Mouse (Mus musculus) embryonic facial prominence, embryonic 14.5 days (tissue): ENCODE results near the gene Tmem239. TPM values are rescaled to one million over a fixed set of nuclear protein-coding genes. Genes with fewer than 3 reads are reported as not detected.

Experiments used
- ATAC-seq: fragments of 200-750 bp; cut with Nextera tagmentation; 2 replicates; pipeline ENCODE4 v1.8.0; 2017; ENCODE audit warnings: low read depth, moderate number of reproducible peaks, moderate TSS enrichment
- DNase-seq: peaks from one replicate; pipeline ENCODE4 v3.0.0-alpha.2; 2015; ENCODE audit warnings: low spot score
- H3K27ac ChIP-seq: fragments of 300-500 bp; sonication (generic); replicated peaks from 2 replicates; pipeline ENCODE4 v1.5.1; 2014; ENCODE audit warnings: low read depth, mild to moderate bottlenecking, low read length, moderate library complexity
- H3K27me3 ChIP-seq: fragments of 300-500 bp; sonication (generic); replicated peaks from 2 replicates; pipeline ENCODE4 v1.6.1; 2014; ENCODE audit warnings: low read length; ENCODE audit not compliant: control insufficient read depth, insufficient read depth
- H3K36me3 ChIP-seq: fragments of 300-500 bp; sonication (generic); 2 replicates; pipeline ENCODE4 v1.6.1; 2014; ENCODE audit warnings: low read length, mixed read lengths; ENCODE audit not compliant: control insufficient read depth, insufficient read depth
- H3K4me1 ChIP-seq: fragments of 300-500 bp; sonication (generic); 2 replicates; pipeline ENCODE4 v1.6.1; 2014; ENCODE audit warnings: antibody characterized with exemption, low read length; ENCODE audit not compliant: control insufficient read depth, insufficient read depth
- H3K4me2 ChIP-seq: fragments of 300-500 bp; sonication (generic); 2 replicates; pipeline ENCODE4 v1.6.1; 2014; ENCODE audit warnings: low read depth, mild to moderate bottlenecking, low read length, moderate library complexity, mixed read lengths
- H3K4me3 ChIP-seq: fragments of 300-500 bp; sonication (generic); 2 replicates; pipeline ENCODE4 v1.5.1; 2014; ENCODE audit warnings: low read depth, mild to moderate bottlenecking, low read length
- H3K9ac ChIP-seq: fragments of 300-500 bp; sonication (generic); 2 replicates; pipeline ENCODE4 v1.6.1; 2014; ENCODE audit warnings: low read depth, mild to moderate bottlenecking, low read length, moderate library complexity, mixed read lengths
- H3K9me3 ChIP-seq: fragments of 300-500 bp; sonication (generic); 2 replicates; pipeline ENCODE4 v1.6.1; 2016; ENCODE audit warnings: low read length; ENCODE audit not compliant: control insufficient read depth
- WGBS: fragments of 180-500 bp; shearing (Covaris S2); extraction: QIAGEN DNeasy Blood & Tissue Kit; methylation state at CpG from one replicate; pipeline ENCODE4 v1.1.7; 2014; 5-methylcytosine and 5-hydroxymethylcytosine counted together
- polyA plus RNA-seq: library from polyadenylated mRNA; unstranded; fragments of >200 nt; fragmentation: Nextera tagmentation; extraction: Ambion mirVana; gene quantifications from 2 replicates; pipeline ENCODE4 v1.2.1, GENCODE M21; 2014

The Tmem239 gene
- polyA plus RNA-seq, 1 experiment from 2014 or later, result not detected

DNA sequence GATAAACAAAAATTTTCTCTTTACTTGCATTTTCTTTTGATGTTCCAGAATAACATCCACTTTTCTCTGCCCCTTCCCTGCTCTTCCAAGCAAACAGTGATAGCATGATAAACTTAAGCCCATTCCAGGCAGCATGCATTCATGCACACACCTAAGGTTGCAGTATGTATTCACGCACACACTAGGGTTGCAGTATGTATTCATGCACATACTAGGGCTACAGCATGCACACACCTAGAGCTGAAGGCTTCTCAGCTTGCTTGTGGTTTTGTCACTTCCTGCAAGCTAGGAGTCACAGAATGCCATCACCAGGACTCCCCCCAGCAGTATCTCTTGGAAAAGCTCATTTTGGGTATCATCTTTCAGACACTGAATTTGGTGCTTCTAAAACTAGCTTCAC lies 30.5 kb downstream of the Tmem239 start:
- H3K27ac ChIP-seq, result no peak overlapping the region
- peaks cover 45% of the 10 kb centered on the region for H3K36me3 ChIP-seq
- no peak overlapping the region for H3K9ac ChIP-seq
- H3K9me3 ChIP-seq, result no peaks in the 10 kb centered on the region
- DNase-seq, result no peak
- WGBS, result 94% methylated on average over 1 of the region's 1 CpGs
- ATAC-seq, result no peak
- no peak overlapping the region for H3K4me2 ChIP-seq
- H3K27me3 ChIP-seq, result no peaks in the 10 kb centered on the region
- no peaks in the 10 kb centered on the region for H3K4me1 ChIP-seq
- H3K4me3 ChIP-seq, result no peak overlapping the region

DNA sequence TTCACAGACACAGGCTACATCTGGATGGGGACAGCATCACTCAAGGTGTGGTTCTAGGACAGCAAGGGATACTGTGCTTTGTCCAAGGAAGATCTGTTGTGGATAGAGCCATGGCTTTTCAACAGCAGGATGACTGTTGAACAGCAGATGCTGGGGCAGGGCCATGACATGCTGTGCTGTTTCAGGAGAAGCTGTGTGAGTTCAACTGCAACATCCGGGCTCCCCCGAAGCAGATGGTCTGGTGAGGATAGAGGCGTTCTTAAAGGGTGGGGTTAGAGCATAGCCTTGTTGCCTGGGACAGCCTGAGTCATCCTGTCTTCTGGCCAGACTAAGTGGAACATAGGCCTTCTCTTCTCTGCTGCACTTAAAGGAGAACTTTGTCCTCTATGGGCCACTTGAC lies 32.6 kb downstream of the Tmem239 start:
- WGBS, result 100% methylated on average over 3 of the region's 3 CpGs
- ATAC-seq, result no peak
- Histone ChIP-seq H3K36me3 (peaks cover 65% of the 10 kb centered on the region), H3K4me2 (no peak overlapping the region), H3K27me3 (no peaks in the 10 kb centered on the region), H3K9me3 (no peaks in the 10 kb centered on the region), H3K9ac (no peak overlapping the region), H3K27ac (no peak overlapping the region), H3K4me1 (no peaks in the 10 kb centered on the region), H3K4me3 (no peak overlapping the region)
- no peak for DNase-seq

DNA sequence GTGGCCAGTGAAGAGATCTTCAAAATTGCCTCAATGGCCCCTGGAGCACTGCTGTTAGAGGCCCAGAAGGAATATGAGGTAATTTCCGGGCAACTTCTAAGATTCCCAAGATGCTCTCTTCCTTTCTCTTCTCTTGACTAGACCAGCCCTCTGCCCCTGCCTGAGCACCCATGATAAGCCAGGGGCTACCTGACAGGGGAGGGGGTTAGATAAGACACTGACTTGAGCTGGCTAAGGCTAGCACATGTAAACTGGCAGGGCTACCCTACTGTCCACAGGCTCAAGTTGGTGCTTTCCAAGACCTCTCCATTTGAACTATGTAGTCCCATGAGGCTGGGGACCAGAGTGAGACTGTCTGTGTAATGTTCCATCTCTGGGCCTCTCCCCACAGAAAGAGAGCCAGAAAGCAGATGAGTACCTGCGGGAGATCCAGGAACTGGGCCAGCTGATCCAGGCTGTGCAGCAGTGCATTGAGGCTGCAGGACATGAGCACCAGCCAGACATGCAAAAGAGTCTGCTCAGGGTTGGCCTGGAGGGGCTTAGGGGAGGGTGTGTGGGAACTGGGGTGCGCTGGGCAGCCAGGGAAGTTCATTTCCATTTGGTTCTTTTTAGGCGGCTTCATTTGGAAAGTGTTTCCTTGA lies 33.7 kb downstream of the Tmem239 start:
- Histone ChIP-seq H3K9ac (no peak overlapping the region), H3K9me3 (no peaks in the 10 kb centered on the region), H3K4me1 (no peaks in the 10 kb centered on the region), H3K36me3 (peaks cover 74% of the 10 kb centered on the region), H3K27ac (no peak overlapping the region), H3K4me2 (no peak overlapping the region), H3K27me3 (no peaks in the 10 kb centered on the region), H3K4me3 (no peak overlapping the region)
- ATAC-seq (no peak), DNase-seq (no peak)
- 93% methylated on average over 4 of the region's 4 CpGs for WGBS

DNA sequence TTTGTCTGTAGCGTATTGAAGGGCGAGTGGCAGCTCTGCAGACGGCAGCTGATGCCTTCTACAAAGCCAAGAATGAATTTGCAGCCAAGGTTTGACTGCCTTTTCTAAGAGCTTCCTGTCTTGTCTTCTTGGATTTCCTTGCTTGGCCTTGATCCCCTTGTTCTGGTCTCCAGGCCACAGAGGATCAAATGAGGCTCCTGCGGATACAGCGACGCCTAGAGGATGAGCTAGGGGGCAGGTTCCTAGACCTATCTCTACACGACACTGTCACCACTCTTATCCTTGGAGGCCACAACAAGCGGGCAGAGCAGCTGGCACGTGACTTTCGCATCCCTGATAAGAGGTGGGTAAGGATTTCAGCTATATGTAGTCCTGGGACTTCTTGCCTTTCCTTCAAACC lies 35.9 kb downstream of the Tmem239 start:
- Histone ChIP-seq H3K4me3 (no peak overlapping the region), H3K4me1 (no peaks in the 10 kb centered on the region), H3K9me3 (no peaks in the 10 kb centered on the region), H3K36me3 (peaks cover 80% of the 10 kb centered on the region), H3K9ac (no peak overlapping the region), H3K27ac (no peak overlapping the region), H3K27me3 (no peaks in the 10 kb centered on the region), H3K4me2 (no peak overlapping the region)
- ATAC-seq, result no peak
- no peak for DNase-seq
- 90% methylated on average over 10 of the region's 10 CpGs for WGBS

DNA sequence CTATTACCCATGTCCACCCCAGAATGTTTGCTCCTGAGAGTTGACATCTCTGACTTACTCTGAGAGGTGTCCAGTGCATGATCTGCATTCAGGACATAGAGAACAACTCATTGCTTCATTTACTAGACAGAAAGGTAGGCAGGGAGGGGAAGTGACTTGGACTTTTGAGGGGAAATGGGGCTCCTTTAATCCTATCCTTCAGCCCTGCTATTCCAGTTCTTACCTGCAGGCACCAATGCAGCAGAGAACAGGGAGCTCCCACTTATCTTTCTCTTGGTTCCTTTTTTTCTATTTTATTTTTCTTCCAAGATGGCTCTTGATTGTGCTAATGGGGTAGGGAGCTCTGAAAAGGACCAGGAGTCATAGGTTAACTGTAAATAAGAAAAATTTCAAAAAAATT lies 42.2 kb downstream of the Tmem239 start:
- Histone ChIP-seq H3K4me1 (peaks cover 15% of the 10 kb centered on the region), H3K27me3 (no peaks in the 10 kb centered on the region)
- ATAC-seq, result no peak

DNA sequence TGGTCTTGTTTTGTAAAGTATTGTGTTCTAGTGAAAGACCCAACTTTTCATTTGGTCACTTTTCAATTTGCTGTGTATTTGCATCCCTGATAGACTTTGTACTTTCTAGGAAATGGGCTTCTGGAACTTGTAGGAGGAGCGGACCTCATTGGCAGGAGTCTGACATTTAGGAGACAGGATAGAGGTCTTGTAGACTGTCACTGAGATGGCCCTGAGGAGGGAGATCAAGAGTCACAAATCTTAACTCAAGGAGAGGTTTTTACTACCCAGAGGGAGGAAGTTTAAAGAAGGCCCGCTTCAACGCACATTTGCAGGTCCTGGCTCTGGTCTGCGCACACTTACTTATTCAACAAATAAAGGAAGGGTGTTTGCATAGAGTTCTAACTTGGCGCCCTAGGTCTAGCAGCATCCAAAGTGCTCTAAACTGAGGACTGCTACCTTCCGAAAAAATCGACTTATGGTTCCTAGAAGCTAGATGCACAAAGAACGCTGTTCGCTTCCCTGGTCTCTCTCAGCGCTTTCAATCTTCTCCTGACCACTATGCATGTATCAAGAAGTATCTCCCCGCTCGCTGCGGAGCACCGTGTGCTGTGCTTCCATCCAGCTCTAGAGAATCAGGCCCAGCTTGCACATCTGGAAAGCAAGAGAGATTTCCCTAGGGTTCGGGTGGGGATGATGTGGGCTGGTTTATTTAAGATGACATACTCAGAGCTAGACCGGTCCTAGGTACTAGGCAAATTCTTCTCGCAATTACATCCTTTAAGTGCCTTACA lies 42.9 kb downstream of the Tmem239 start:
- 10% methylated on average over 17 of the region's 17 CpGs for WGBS
- Histone ChIP-seq H3K9me3 (no peaks in the 10 kb centered on the region), H3K27me3 (no peaks in the 10 kb centered on the region), H3K36me3 (peaks cover 11% of the 10 kb centered on the region; the same call in 1 of the 2 replicates), H3K4me3 (peak overlapping the region; percentile 65), H3K4me2 (peak overlapping the region; percentile 75), H3K27ac (peak overlapping the region; percentile 84; the same call in 1 of the 2 replicates), H3K4me1 (peaks cover 15% of the 10 kb centered on the region), H3K9ac (peak overlapping the region; percentile 85)
- DNase-seq (peak; percentile 62), ATAC-seq (peak; percentile 19; the same call in 1 of the 2 replicates)

More for the DNA sequence above, 42.2 kb downstream of the Tmem239 start:
- H3K27ac ChIP-seq, result no peak overlapping the region
- no peak overlapping the region for H3K9ac ChIP-seq
- H3K4me2 ChIP-seq, result no peak overlapping the region
- peaks cover 19% of the 10 kb centered on the region for H3K36me3 ChIP-seq
- no peak overlapping the region for H3K4me3 ChIP-seq
- DNase-seq, result no peak
- H3K9me3 ChIP-seq, result no peaks in the 10 kb centered on the region

DNA sequence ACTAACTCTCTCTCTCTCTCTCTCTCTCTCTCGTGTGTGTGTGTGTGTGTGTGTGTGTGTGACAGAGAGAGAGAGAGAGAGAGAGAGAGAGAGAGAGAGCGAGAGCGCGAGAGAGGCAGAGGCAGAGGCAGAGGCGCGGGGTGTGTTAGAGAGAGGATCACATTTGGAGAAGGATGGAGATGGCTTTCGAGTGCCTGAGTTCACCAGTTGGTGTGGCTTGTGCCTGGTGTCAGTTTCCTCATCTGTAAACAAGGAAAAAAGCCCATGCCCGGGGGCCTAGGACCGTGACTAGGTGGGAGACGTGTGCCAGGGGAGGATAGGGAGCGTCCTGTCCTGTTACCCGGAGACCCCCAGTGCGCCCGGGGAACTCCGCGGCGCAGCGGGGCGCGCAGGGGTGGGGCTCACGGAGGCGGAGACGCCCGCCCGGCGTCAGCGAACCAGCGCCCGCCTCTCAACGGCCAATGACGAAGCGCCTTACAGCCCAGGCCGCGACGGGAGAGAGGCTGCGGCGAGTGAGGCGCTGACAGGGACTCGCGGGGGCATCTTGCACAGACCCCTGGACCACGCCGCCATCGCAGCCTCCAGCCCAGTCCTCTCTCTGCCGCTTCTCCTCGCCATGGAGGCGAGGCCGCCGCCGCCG lies 43.6 kb downstream of the Tmem239 start, which contains the start of gene Ptpra:
TSS of gene Ptpra (plus strand) at position 485 of the 640 bp plus-strand sequence.
- Histone ChIP-seq H3K9me3 (no peaks in the 10 kb centered on the region), H3K4me3 (peak within 1 kb of the TSS; percentile 65), H3K36me3 (peaks cover 6% of the 10 kb centered on the region; the same call in 1 of the 2 replicates), H3K4me1 (peaks cover 15% of the 10 kb centered on the region), H3K27me3 (no peaks in the 10 kb centered on the region), H3K27ac (peak within 1 kb of the TSS; percentile 84), H3K9ac (peak within 1 kb of the TSS; percentile 85), H3K4me2 (peak within 1 kb of the TSS; percentile 75)
- ATAC-seq (peak; percentile 98), DNase-seq (peak; percentile 95)
- 2% methylated on average over 11 of the region's 50 CpGs for WGBS

DNA sequence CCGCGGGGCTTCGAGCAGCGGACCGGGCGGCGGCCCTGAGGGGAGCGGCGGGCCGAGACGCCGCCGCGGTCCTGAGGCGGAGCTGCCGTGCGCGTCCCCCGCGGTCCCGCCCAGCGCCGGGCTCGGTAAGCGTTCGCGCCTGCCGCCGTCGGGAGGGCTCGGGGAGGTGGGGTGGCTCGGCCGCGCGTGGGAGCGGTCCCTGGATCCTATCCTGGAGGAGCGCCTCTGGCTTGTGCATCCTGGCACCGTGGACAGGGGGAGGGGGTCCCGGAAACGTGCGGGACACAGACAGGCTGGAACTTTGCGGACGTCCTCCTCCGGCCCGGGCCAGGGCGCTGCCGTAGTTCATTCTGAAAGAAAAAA lies 44.1 kb downstream of the Tmem239 start:
- peaks cover under 1% of the 10 kb centered on the region; the same call in 1 of the 2 replicates for H3K36me3 ChIP-seq
- H3K27me3 ChIP-seq, result no peaks in the 10 kb centered on the region
- H3K4me1 ChIP-seq, result peaks cover 15% of the 10 kb centered on the region
- peak overlapping the region; percentile 85 for H3K9ac ChIP-seq
- no peaks in the 10 kb centered on the region for H3K9me3 ChIP-seq
- peak overlapping the region; percentile 75 for H3K4me2 ChIP-seq
- WGBS, result 1% methylated on average over 17 of the region's 47 CpGs
- ATAC-seq (peak; percentile 86), DNase-seq (peak; percentile 70)
- H3K4me3 ChIP-seq, result peak overlapping the region; percentile 65
- H3K27ac ChIP-seq, result peak overlapping the region; percentile 84
